Mouse (Mus musculus): ENCODE results near the gene Ago4.

- TF ChIP-seq POLR2A (IDR thresholded peaks at IDR 0.05; ENCODE audit: low read depth, low read length) (no peak), CTCF (conservative IDR thresholded peaks at IDR 0.05; ENCODE audit: insufficient read depth, insufficient read length, low read depth, low read length) (no peak)
Observed at GRCm38 (mm10) chr4:126545016-126545415, 11.7 kb upstream of the Ago4 start.
